Mouse (Mus musculus) heart, postnatal 0 days (tissue): Measurements from ENCODE around the gene Wdr95.

Source experiments
- CTCF ChIP-seq: IDR thresholded peaks from 2 replicates; pipeline ENCODE4 v1.5.1; 2016; ENCODE audit warnings: antibody characterized with exemption, control low read depth, low read depth
- EP300 ChIP-seq: IDR thresholded peaks from 2 replicates; pipeline ENCODE4 v1.6.1; 2016; ENCODE audit warnings: antibody characterized with exemption, low read depth

DNA sequence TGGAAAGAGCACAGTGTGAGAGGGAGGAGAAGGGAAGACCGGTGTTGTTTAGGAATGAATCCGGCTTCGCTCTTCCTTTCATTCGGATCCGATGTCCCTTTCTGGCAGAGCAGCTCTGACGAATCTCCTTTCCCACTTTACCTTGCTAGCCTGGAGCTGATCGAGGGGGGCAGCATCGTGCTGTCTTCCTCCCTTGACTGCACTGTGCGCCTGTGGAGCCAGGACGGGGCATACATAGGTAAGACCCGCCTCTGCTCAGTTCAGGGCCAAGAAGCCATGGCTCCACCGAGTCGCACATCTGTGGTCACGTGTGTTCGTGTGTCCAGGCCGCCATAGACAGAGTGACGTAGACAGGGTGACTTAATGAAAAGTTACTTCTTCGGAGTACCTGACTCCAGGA is 68.9 kb downstream of the Wdr95 start:
- no peak for TF ChIP-seq CTCF
- no peak for TF ChIP-seq EP300
